Mouse (Mus musculus): ENCODE measurements at regions not wholly inside any gene's neighbourhood (a gene's known extent, or its start where the extent isn't known, plus 50 kb on each side); places are given as distances from the start of the nearest gene placed in this dataset.
A peak's percentile ranks its signal among the peaks of the same experiment; 100 is the strongest.

DNA sequence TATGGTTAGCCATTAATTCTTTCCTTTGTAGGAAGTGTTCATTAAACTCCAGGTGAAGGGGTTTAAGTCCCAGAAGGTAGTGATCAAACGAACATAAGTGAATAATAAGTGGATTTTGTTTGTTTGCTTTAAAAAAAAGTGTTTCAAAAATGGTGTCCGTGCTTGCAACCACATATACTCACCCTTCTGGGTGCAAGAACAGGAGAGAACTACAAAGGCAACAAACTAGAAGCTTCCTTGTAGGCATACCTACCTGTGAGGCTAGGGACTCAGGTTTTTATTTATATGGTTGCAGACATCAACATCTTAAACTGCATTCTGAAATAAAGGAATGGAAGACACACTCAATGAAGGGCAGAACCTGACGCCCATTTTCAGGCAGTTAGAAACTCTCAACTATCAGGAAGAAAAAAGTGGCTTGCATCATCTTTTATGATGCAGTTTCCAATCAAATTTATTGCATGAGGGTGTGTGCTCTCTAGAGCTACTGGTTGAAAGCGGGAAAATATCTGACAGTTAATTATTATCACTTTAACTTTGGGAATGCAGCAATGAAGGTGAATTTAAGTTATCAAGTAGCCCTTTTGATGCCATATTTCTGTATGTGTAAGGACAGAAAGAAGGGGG, 117.1 kb downstream of the Csl start:
- no peak for DNase-seq

DNA sequence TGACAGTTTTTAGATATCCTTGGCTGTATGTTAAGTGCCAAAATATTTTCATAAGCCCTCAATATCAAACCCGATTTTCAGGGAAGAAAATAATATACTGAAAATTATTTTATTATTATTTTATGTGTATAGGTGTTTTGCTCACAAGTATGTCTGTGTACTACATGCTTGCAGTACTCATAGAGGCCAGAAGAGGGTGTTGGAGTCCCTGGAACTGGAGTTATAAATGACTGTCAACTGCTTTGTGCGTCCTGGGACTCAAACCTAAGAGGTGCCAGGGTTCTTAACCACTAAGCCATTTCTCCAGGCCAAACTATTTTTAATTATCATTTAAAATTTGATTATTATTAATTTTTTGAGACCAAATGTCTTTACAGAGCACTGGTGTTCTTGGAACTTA, 114.5 kb downstream of the Csl start:
- DNase-seq = peak; percentile 8

- no peak for DNase-seq
These were observed 107.4 kb downstream of the Csl start for GRCm38 (mm10) chr10:99652011-99652410.

GRCm38 (mm10) chr10:99654284-99654683, 105.2 kb downstream of the Csl start:
- DNase-seq = no peak

DNA sequence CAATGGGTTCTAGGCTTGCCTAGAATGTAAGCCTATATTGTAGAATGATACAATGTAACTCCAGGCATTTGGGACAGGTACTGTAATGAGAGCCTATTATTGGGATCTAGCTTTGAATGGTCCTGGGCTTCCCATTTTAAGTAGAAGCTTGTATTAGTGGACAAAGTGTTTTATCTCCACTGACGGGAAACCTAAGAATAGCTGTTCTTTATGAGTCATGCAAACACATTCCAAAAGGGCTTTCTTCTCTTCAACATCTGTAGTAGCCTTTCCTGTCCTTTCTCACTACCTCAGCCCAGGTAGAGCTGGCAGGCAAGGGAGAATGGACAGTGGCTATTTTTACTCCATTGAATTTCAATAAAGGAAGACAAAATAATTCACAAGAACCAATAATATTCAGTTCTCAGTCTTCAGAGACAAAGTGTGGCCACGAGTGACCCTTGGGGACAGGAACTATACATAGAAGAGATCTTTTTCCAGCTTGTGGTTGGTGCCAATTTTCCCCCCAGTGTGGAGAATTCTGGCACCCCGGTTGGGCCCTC, 82.8 kb downstream of the Csl start:
- no peak for DNase-seq

GRCm38 (mm10) chr10:99678096-99678495, 81.4 kb downstream of the Csl start:
- DNase-seq = no peak

DNA sequence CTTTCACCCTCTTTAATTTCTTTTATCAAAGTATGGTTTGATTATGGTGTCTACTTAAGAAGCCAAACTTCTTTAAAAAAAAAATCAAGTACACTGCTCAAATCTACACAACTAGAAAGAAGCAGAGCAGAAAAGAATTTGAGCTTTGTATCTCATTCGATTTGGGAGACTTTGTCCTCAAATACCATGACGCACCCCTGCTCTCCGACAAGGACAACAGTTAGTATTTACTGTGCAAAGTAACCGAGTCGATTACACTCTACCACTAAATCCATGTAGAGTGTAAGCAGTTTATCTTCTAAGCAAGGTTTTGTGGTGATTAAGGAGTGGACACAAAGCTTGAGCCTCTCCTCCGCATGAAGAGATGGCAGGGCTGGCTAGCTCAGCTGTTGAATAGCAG, 79.6 kb downstream of the Csl start:
- DNase-seq = no peak

DNA sequence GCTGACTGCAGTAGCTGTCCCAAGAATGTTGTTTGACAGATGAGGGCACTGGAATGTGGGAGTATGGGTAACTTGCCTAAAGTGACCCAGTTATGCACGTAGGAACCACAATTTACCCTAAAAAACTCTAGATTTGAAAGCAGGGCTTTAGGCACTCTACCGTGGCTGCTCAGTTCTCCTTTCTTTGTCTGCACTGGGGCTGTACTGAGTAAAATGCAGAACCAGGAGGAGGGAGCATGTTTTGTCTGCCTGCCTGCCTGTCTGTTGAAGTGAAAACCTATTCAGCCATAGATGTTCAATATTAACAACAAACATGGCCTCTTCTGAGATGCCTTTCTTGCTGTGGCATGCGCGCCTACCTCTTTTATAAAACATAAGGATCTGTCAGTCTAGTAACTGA, 77.5 kb downstream of the Csl start:
- DNase-seq = no peak

- no peak for DNase-seq
These were observed 77.1 kb downstream of the Csl start for GRCm38 (mm10) chr10:99682350-99682749.

DNA sequence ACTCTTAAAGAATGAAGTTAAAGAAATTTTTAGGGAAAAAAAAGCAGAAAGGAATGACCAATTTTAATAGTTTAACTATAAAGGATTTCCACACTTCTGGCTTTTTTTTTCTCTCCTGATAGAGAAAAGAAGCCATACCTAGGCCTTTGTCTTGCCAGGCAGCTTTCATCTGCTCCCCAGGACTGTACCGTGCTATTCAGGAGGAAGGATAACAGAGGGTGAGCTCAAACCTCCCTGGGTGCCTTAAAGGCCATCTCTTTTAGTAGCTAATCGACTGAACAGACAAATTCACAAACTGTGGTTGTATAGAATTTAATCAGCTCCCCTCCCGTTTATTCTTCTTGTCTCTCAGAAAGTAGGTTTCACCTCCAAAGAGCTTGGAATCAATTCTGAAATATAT, 76.1 kb downstream of the Csl start:
- no peak for DNase-seq

- DNase-seq = no peak
These were observed 73.5 kb downstream of the Csl start for GRCm38 (mm10) chr10:99685911-99686310.

DNA sequence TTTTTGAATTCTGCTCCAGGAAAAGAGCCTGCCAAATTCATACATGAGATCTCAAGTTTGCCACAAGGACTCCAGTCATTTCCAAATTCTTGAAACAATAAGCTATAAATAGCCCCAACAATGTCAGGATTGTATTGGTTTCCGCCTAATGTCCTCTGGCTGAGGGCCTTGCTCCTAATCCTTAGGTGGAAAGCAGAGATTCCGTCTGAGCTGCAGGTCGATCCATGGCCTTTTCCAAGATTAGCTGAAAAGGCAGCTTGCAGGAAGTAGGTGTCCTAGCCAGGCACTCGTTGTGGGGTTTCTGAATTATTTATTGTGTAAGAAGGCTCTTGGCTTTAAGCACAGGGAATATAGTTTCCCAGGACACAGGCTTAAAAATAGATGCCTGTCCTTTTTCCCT, 72.4 kb downstream of the Csl start:
- DNase-seq = no peak

DNA sequence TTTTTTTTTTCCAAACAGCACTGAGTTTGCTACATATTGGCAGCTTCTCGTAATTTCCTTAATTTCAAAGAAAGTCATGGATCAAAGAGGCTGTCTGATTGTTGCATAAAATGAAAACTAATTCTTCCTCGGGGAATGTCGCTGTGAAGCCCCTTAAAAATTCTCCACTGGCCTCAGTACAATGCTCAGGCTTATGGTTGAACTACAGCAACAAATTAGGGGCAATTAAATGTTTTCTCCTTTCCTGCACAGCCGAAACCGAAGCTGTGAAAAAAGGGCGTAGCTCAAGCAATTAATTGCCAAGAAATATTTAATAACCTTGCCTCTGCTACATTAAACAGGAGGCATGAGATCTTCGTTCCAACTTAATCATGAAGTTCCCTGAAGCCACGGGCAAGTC, 61.8 kb downstream of the Csl start:
- DNase-seq = no peak

GRCm38 (mm10) chr10:99699498-99699897, 60.0 kb downstream of the Csl start:
- DNase-seq = peak; percentile 38

- no peak for DNase-seq
These were observed 59.2 kb downstream of the Csl start for GRCm38 (mm10) chr10:99700052-99700777.
